Mouse (Mus musculus) embryo, embryonic 11 days (tissue): Measurements from ENCODE around the gene Asf1b.
"Not testable (repeated sequence)": the region's sequence is repeated elsewhere in the genome, so short reads cannot be mapped to it uniquely, and the experiment has no call there.

Source experiments
- DNase-seq: peaks from one replicate; pipeline ENCODE4 v3.0.0-alpha.2; 2015

The Asf1b gene

DNA sequence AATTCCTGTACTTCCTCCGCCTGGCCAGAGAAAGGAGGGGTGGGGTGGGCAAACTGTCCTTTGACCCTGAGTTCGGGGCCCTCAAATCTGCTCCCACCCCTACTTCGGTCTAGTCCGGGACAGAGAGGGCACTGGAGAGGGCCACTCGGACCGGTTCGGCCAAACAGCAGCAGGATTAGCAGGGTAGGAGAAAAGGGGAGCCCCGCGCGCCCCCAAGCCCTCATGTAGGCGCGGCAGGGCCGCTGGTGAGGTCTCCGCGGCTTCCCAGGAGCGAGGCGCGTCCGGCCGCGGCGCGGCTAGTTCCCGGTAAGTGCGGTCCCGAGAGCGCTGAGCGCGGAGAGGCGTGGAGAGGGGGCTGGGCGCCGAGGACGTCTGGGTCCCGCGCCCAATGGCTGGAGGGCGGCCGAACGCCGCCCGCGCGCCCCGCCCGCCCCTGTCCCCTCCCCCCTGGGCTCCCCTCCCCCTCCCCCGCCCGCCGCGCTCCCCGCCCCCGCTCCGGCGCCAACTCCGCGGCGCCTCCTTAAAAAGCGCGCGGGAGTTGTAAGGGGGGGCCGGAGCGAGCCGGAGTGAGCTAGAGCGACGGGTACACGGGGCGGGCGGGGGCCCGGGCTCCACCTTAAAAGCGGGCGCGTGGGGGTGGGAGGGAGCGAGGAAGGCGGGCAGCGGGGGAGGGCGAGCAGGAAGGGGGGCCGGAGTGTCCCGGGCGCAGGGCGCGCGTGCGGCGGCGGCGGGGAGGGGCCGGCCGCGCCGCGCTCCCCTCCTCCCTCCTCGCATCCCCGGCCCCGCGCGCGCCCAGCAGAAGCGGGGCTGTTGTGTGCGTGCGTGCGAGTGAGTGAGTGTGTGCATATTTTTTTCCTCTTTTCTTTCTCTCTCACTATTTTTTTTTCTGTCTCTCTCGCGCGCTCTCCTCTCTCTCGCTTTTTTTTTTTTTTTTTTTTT, 41.5 kb downstream of the Asf1b start:
- peak; percentile 95 for DNase-seq

DNA sequence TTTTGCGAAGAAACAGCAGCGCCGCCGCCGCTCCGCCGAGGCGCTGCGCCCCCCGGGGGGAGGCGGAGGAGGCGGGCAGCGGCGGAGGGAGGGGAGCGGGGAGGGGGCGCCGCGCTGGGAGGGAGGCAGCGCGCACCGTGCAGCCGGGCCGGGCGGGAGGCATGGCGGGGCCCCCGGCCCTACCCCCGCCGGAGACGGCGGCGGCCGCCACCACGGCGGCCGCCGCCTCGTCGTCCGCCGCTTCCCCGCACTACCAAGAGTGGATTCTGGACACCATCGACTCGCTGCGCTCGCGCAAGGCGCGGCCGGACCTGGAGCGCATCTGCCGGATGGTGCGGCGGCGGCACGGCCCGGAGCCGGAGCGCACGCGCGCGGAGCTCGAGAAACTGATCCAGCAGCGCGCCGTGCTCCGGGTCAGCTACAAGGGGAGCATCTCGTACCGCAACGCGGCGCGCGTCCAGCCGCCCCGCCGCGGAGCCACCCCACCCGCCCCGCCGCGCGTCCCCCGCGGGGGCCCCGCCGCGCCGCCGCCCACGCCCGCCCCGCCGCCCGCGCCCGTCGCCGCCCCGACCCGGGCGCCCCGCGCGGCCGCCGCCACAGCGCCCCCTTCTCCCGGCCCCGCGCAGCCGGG, 42.3 kb downstream of the Asf1b start, which contains the start of gene Samd1:
Gene Samd1 (plus strand): TSS at position 162 of the 631 bp plus-strand sequence.
- DNase-seq, result peak; percentile 80

DNA sequence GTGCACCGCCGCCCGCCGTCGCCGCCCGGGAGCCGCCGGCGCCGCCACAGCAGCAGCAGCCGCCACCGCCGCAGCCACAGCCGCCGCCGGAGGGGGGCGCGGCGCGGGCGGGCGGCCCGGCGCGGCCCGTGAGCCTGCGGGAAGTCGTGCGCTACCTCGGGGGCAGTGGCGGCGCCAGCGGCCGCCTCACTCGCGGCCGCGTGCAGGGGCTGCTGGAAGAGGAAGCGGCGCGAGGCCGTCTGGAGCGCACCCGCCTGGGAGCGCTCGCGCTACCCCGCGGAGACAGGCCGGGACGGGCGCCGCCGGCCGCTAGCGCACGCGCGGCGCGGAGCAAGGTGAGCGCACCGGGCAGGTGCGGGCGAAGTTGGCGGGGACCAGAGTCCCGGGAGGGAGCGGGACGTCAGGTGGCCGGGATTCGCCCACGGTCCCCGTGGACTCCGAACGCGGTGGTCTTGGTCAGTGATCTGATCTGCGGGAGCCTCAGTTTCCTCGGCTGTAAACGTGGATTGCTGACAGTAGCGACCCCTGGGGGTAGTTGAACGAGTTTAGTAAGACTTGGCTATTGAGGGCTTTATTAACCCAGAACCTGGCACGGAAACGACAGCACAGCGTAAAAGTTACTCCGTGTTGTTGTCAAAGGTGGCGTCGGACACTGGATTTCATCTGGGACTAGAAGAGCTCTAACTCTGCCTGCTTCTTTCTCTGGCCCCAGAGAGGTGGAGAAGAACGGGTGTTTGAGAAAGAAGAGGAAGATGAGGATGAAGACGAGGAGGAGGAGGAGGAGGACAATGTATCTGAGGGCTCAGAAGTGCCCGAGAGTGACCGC, 43.1 kb downstream of the Asf1b start:
- peak; percentile 85 for DNase-seq

DNA sequence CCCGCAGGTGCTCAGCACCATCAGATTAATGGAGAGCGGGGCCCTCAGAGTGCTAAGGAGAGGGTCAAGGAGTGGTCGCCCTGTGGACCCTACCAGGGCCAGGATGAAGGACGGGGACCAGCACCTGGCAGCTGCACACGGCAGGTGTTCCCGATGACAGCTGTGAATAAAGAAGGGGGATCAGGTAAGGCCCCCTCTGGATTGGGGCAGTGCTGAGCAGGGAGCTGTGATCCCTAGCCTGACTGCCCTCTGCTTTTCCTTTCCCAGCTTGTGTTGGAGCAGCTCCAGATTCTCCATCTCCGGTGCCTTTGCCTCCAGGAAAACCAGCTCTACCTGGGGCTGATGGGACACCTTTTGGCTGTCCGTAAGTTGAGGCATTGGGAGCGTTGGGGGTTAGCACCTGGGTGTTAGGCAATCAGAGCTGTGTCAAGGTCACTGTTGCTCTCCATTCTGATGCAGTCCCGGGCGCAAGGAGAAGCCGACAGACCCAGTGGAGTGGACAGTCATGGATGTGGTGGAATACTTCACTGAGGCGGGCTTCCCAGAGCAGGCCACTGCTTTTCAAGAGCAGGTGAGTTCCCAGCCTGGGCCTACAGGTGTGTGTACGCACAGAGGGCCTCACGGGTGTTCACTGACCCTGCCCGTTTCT, 43.9 kb downstream of the Asf1b start:
- DNase-seq, result no peak

DNA sequence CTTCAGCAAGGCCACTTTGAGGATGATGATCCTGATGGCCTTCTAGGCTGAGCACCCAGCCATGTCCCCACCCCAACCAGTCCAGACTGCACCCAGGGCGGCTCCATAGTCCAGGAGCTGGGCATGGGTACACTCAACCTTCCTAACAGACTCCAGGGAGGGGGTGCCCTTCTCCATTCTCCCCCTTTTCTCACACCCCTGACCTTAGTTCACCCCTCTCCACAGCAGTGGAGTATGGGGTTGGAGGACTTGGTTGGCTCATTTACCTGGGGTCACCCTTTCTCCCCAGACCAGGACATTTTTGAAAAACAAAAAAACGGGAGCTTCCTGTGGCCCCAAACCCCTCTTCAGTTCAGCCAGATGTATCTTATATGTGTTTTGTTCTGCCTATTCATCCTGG, 44.5 kb downstream of the Asf1b start:
- no peak for DNase-seq

DNA sequence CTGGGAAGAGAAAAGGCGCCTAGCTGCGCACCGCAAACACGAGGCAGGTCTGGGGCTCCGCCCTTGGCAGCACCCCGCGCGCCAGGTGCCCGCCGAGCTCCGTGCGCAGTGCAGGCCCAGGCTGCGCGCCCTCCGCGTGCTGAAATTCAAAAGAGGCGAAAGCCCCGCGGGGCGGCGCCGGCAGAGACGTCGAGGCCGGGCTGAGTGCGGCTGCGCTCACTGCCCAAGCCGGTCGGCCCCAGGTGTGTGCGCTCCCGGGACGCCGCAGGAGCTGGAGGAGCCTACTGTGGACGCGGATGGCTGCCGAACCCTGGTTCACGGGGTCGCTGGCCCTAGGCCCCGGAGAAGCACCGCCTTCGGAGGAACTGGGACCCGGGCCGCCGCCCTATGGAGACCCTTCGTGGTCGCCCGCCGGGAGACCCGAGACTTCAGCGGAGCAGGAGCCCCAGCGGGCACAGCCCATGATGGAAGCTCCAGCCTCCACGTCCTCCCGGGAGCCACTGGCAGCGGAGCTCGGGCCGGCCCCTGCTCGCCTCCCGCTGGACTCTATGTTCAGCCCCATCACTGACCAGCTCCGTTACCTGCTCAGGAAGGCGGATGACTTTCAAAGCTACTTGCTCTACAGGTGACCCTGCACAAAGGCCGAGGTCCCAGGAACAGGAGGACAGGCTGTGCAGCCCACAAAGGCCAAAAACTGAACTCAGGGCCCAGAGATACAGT, 46.1 kb downstream of the Asf1b start, which contains the start of gene 1700067K01Rik:
Gene 1700067K01Rik (plus strand): TSS at position 222 of the 720 bp plus-strand sequence.
- DNase-seq, result no peak

DNA sequence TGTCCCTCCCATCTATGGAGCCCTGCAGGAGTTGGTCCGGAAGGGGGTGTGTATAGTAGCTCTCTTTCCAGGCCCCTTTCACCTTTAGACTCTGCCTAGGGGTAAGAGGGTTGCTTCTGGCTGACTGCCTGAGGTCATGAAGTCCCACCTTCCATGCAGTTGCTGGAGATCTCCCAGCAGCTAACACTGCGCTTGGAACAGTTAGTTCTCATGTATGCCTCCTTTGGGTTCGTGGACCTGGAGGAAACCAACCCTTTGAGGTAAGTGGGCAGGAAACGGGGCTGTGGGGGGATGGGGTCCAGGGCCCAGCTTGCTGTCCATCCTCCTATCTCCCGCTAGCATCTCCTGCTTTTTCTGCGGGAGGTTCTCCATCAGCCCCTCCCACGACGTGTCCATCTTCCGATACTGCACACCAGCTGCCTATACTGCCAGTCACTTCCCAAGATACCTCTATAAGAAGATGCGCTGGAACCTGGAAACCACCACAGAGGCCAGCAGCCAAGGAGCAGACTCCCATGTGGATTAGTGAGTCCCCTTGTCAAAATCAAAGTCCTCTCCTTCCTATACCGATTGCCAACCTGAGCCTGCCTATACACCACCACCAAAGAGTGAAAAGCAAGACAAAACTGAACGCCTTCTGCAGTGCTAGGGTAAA, 47.8 kb downstream of the Asf1b start:
- DNase-seq, result no peak

DNA sequence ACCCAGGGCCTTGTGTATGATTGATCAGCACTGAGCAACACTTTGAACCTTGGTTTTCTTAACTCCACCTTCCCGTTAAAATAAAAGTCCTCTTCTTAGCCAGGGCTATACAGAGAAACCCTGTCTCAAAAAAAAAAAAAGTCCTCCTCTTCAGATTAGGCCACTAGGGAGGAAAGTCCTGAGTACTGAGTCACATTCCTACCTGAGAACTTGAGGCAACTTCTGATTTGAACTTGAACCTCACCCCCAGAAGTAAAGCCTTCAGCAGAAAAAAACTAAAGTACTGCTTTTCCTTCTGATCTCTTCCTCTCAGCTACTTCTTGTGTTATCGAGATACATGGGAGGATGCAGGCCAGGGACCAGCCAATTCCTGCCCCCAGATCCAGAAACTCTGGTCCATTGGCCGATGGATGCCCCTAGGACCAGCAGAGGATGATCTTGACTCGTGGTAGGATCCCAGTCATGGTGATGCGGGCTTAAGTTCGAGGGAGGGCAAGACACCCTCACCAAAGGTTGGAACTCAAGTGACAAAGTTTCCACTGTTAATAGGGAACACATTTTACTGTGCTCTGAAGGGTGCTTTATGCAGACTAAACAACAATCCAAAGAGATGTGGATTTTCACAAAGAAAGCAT, 48.4 kb downstream of the Asf1b start:
- DNase-seq, result no peak

DNA sequence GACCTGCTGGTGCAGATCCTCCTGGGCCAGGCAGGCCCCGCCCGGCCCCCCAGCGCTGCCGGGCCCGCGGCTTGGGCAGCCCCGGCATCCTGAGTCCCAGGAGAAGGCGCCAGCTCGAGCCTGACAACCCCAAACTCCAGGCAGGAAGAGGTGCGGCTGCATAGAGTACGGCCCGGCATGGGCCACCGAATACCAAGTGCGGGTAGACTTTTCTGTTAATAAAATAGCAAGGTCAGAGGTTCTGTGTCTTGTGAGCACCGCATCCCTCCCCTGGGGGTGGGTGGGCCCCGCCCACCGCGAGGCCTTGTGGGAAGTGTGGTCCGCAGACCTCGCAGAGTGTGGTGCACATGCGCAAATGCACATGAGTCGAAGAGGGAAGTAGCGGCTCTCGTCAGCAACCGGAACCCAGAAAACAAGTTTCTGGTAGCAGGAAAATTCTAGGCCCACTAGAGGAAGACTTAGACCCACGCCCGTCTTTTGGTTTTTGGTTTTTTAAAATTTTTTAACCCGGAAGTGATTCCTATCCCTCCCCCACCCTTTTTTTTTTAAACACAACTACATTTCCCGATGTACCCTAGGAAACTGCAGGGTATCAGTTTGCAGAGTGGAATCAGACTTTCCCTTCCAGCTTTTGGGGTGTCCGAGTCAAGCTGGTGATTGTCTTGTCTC, 49.4 kb downstream of the Asf1b start:
- DNase-seq, result peak; percentile 97

DNA sequence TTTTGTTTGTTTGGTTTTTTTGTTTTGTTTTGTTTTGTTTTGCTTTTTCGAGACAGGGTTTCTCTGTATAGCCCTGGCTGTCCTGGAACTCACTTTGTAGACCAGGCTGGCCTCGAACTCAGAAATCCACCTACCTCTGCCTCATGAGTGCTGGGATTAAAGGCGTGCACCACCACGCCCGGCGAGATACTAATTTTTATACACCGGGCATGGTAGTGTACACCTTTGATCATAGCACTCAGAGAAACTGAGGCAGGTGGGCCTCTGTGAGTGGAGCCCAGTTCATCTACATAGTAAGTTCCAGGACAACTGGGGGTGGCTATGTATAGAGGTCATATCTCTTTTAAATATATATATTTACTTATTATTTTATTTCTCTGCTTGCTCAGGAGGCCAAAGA, 50.2 kb downstream of the Asf1b start:
- not testable (repeated sequence) for DNase-seq

DNA sequence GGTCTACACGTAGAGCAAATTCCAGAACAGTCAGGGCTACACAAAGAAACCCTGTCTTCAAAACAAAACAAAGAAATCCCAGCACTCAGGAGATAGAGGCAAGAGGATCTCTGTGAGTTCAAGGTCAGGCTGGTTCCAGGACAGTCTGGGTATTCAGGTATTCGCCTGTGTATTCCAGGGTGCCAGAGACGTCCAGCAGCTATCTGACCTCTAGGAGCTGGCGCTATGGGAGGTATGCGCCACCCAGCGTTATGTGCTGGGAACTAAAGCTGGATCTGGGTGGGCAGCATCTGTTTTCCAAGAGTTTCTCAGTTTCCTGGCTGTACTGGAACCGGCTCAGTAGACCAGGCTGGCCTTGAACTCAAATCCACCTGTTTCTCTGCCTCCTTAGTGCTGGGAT, 53.1 kb downstream of the Asf1b start:
- DNase-seq, result peak; percentile 57

DNA sequence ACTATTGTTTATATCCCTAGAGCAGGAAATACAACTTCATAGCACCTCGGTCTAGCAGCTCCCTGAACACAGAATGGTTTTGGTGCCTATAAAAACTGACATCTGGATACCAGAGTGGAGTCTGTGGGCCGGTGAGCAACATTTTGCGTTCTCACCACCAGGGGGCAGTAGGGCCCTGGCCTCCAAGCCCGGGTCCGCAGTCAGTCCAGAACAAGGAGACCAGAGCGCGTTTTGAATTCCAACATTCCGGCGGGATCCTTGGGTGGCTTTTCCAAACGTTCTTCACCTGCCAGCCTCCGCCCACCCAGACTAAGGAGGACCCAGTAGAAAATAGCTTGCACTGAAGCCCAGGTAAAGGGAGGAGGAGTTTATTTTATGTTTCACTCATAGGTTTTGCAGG, 54.6 kb downstream of the Asf1b start:
- peak; percentile 91 for DNase-seq

DNA sequence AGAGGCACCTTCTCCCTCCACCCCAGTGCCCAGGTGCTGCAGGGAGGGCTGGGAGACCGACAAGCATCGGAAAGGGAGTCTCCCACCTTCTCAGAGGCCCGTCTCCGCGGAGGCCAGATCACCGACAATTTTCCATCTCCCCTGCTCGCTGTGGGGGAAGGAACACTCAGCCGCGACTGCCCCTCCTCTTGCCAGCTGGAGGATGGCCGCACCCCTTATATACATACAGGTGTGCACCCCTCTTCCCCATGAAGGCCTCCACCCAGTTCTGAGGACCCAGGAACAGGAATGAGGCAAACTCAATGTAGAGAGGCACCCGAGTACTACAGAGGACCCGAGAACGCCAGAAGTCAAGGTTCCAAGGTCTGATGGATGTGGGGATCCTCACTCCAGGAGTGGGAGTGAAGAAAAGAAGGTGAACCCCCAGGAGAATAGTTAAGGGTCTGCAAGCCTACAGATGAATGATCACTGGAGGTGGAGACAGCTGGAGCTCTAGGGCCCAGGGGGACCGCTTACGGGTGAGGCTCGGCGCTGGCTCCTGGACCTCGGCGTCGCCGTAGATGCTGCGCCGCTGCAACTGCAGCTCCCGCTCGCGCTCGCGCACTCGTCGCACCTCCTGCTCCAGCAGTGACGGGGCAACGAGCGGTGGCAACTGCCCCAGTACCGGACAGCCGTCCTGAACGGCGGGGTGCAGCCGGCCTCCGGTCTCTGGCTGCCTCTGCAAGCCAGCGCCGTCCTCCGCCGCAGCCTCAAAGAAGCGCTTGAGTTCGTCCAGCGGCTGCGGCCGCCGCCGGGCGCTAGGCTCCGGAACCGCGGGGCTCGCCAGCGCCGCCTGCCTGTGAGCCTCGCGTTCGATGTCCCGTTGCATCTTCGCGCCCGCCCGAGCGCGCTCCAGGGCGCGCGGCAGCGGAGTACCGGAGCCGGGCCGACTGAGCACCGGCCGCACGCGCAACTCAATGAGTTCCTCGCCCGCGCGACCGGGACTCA, 55.6 kb downstream of the Asf1b start:
- DNase-seq, result peak; percentile 90

DNA sequence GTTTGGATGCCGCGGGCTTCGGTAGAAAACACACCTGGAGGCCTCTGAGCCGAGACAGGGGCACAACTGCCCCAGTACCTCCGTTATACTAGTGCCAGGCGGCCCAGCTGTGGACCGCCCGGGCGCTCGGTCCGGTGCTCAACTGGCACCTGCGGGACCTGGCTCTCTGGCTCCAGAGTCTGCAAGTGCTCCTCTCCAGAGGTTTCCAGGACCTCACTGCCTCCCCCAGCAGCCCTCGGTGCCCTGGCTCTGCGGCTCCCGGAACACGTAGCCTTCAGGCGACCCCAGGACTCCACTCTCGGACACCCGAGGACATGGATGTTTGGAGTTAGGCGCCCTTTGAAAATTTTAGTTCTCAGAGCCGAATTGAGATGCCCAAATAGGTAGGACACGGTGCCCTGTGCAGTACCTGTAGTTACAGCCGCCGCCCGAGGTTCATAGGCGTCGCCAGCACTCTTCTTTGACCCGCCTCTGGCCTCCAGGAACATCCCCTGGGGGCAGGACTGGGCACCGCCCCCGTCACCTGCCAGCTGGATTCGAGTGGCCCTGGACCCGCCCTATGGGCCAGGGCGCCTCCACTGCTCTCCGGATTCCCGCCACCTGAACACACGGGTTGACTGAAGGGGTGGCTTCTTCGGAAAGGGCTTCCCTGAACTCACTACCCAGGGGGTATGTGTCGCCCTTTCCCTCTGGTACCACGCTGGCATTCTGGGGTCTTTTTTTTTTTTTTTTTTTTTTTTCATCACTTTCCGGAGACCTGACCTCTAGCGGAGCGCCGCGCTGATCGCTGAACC, 56.6 kb downstream of the Asf1b start, which contains the start of gene 2210011C24Rik:
Gene 2210011C24Rik (minus strand): TSS at position 467 of the 794 bp plus-strand sequence.
- DNase-seq, result no peak

DNA sequence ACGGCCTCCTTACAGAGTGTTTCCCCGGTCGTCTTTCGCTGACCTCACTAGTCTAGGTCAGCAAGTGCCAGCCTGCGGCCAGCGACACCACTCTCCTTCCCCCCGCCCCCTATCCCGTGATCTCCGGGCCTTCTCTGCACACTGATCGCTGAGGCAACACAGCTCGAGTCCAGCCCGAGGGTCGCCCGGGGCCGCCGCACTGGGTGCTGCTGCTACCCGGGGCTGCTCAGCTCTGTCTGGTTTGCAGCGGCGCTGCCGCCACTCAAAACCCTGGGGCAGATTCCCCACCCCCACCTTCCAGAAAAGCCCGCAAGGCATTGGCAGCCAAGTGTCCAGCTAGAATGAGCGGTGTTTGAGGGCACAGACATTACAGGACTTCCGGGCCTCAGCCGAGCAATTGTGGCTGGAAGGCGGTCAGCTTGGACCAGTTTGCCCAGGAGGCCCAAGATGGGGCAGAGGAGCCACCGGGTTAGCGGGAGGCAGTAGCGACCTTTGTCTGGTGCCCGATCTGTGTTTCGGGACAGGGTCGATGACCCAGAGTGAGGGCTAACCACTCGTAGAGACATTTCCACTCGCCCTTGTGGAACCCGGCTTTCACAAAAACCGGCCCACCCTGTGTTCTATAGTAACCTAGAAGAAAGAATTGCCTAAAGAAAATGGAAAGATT, 57.3 kb downstream of the Asf1b start:
- peak; percentile 55 for DNase-seq

DNA sequence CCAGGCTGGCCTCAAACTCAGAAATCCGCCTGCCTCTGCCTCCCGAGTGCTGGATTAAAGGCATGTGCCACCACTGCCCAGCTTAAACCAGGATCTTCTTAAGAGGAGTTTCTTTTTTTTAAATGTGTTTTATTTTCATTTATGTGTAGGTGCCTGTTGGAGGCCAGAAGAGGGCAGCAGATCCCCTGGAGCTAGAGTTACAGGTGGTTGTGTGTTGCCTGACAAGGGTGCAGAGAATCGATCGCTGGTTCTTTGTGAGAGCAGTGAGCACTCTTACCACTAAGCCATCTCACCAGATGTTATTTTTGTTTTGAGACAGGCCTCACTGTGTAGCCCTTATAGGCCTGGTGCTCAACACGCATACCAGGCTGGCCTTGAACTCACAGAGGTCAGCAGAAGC, 60.5 kb downstream of the Asf1b start:
- DNase-seq, result no peak

DNA sequence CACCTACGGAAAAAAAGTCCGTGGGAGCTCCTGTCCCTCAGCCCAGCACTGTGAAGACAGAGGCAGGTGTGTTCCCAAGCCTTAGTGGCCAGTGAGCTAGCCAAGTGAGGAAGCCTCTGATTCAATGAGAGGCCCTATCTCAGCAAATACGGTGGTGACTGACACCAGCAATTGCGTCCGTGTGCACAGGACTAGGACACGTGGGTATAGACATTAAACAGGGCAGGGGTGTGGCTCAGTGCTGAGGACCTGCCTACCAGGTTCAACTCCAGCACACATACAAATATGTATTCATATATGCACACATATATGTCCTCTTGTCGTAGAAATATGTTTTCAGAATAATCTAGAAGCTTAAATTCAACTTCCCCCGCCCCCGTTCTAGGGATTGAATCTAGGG, 64.4 kb downstream of the Asf1b start:
- DNase-seq, result no peak
